Mouse (Mus musculus) kidney, adult 8-10 months (tissue): ENCODE data around the gene Srsf7.

Source experiments
- DNase-seq, 2 experiments: peaks; one replicate each; pipeline ENCODE4 v3.0.0; 2022

Gene Srsf7

DNA sequence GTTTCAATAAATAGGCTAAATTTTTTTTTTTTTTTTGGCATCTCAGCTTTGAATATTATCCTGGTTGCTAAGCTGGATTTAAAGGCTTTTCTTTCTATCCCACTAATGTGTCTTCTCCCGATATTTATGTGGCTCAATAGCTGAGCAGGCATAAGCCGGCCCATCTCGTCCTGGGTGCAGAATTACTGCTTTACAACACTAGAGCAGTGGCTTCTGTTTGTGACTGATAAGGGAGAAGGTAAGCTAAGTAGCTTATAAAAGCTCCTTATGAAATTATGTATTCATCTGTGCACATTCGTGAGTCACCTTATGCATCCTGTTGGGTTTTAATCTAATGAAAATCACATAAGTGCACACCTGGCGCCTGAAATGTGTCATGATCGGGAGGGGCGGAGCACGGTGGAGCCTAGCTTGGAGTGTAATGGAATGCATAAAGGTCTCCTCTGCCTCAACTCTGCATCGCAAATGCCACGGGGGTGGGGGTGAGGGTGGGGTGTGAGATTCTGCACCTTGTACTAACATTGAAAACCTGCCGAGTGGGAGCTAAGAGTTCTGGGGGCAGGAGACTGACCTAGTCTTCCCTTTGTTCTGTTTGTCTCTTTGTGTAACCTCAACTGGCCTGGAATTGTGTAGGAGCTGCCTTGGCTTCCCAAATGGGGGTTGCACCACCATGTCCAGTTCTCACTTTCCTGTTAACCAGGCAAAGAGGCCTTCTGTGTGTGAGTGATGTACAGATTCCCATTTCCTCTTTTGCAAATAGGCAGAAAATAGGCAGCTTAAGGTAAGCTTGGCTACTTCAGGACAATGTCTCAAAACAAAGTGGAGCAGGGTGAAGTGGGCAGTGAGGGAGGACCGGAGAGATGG, 54.1 kb downstream of the Srsf7 start:
- no peak for DNase-seq

DNA sequence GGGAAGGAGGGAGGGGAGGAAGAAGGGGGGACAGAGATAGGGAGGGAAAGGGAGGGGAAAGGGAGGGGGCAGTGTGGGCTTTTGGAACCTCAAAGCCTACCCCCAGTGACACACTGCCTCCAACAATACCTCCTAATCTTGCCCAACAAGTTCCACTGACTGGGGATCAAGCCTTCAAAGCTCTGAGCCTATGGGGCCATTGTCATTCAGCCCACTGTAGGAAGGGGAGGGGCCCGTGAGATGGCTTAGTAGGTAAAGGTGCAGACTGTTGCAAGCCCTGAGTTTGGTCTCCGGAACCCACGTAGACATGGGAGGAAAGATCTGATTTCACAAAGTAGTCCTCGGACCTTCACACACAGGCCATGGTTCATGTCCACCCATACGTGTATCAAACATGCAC, 55.8 kb downstream of the Srsf7 start:
- DNase-seq: no peak
